Mouse (Mus musculus) cortical plate, adult 2 months (tissue): Measurements from ENCODE around the gene Clcn1.

Source experiments
- CTCF ChIP-seq: fragments of 200-500 bp; IDR thresholded peaks from 2 replicates; pipeline ENCODE4 v1.5.1; 2011; ENCODE audit warnings: mild to moderate bottlenecking, control low read depth, low read length; ENCODE audit not compliant: insufficient read depth; ENCODE audit errors: extremely low read depth
- POLR2A ChIP-seq: fragments of 200-500 bp; IDR thresholded peaks from 2 replicates; pipeline ENCODE4 v1.6.1; 2011; ENCODE audit warnings: mild to moderate bottlenecking, low read length, control low read depth; ENCODE audit not compliant: insufficient read depth; ENCODE audit errors: extremely low read depth

GRCm38 (mm10) chr6:42241311-42242045 lies 45.0 kb upstream of the Clcn1 start:
- TF ChIP-seq POLR2A (no peak), CTCF (no peak)
